Comparison of ENCODE assay signal across 8 mouse cellular contexts in the genomic region with DNA sequence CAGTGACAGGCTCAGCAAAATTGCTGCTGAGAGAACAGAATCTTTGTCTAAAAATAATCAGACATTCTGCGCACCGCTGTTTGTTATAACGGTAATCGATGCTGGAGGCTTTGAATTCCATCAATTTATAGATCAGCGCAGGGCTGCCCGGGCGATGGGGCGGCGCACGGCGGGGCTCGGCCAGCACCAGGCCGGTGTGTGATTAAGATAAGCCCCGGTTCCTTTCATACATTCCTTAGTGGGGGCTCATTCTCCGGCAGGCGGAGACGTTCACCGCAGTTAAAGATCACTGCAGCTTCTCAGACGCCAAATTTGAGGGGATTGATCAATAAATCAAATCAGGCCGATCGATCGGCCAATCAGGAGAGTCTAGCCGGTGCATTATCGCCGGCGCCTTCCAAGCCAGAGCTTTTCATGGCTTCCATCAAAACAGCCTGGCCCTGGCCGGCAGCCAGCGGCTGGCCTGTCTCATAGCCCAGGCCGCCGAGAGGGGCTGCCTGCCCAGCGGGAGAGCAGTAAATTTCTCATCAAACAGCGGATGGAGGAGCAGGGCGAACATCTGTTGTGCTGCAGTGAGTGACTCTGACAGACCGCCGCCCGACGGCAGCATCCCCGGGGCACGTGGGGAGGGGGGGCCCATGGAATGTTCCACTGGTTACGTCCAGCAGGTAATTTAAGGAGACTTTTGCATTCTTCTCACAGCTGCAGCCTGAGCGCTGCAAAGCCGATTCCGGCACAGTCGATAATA.
DNase-seq lines count a peak whose midpoint lies in the region; ATAC-seq and TF ChIP-seq lines count a peak whose summit lies in the region.

No protein-coding gene starts in this region.

- H3K9ac ChIP-seq in heart, postnatal 0 days (replicated peaks; ENCODE audit: low read depth, low read length) = 0 out of 2 replicates have a peak overlapping the region, but pooled peaks have one; percentile 21

- H3K27me3 ChIP-seq in embryonic facial prominence, embryonic 10.5 days (replicated peaks; ENCODE audit: low read depth, poor library complexity, severe bottlenecking) = peaks cover 40% of the 10 kb centered on the region
- H3K27me3 ChIP-seq in heart, postnatal 0 days (ENCODE audit: control insufficient read depth, insufficient read depth, low read length) = no peaks in the 10 kb centered on the region
- peaks cover 25% of the 10 kb centered on the region for H3K27me3 ChIP-seq in midbrain, embryonic 10.5 days (ENCODE audit: low read depth, poor library complexity, severe bottlenecking)

- H3K9me3 ChIP-seq in embryonic facial prominence, embryonic 10.5 days = no peaks in the 10 kb centered on the region
- H3K9me3 ChIP-seq in heart, postnatal 0 days (replicated peaks; ENCODE audit: control insufficient read depth, low read length) = no peaks in the 10 kb centered on the region
- no peaks in the 10 kb centered on the region for H3K9me3 ChIP-seq in midbrain, embryonic 10.5 days (replicated peaks)

- WGBS in embryonic facial prominence, embryonic 10.5 days = 7% methylated on average over 44 of the region's 44 CpGs
- 4% methylated on average over 44 of the region's 44 CpGs for WGBS in heart, postnatal 0 days
- 9% methylated on average over 44 of the region's 44 CpGs for WGBS in midbrain, embryonic 10.5 days

- peaks cover 41% of the 10 kb centered on the region for H3K4me1 ChIP-seq in embryonic facial prominence, embryonic 10.5 days
- peaks cover 7% of the 10 kb centered on the region; the same call in 1 of the 2 replicates for H3K4me1 ChIP-seq in heart, postnatal 0 days (ENCODE audit: control insufficient read depth, insufficient read depth)
- peaks cover 37% of the 10 kb centered on the region for H3K4me1 ChIP-seq in midbrain, embryonic 10.5 days

- H3K36me3 ChIP-seq in embryonic facial prominence, embryonic 10.5 days (replicated peaks) = no peaks in the 10 kb centered on the region
- no peaks in the 10 kb centered on the region for H3K36me3 ChIP-seq in heart, postnatal 0 days (replicated peaks; ENCODE audit: control insufficient read depth, insufficient read depth, low read length)
- H3K36me3 ChIP-seq in midbrain, embryonic 10.5 days = no peaks in the 10 kb centered on the region

- peak; percentile 31; the same call in 1 of the 2 replicates for ATAC-seq in heart, postnatal 0 days (ENCODE audit: insufficient read depth, low read depth)

- H3K27ac ChIP-seq in embryonic facial prominence, embryonic 10.5 days (replicated peaks) = peak overlapping the region; percentile 77
- H3K27ac ChIP-seq in heart, postnatal 0 days (ENCODE audit: low read depth) = no peak overlapping the region
- H3K27ac ChIP-seq in midbrain, embryonic 10.5 days (replicated peaks) = peak overlapping the region; percentile 76

- peak; percentile 2 for DNase-seq in thymus, postnatal 0 days (ENCODE audit: low spot score)
- DNase-seq in thymus, adult 18-20 months = no peak
- DNase-seq in embryonic facial prominence, embryonic 10.5 days (ENCODE audit: low spot score) = peak; percentile 85
- peak; percentile 20 for DNase-seq in heart, postnatal 0 days (ENCODE audit: low spot score)
- DNase-seq in kidney, postnatal 36 days = peak; percentile 15 to 57
- DNase-seq in midbrain, embryonic 10.5 days (ENCODE audit: low spot score) = peak; percentile 70
- DNase-seq in testis, postnatal 14 days (ENCODE audit: low spot score) = peak; percentile 19
- no peak for DNase-seq in thymus, postnatal 36 days

- peak overlapping the region; percentile 76 for H3K4me2 ChIP-seq in heart, postnatal 0 days (ENCODE audit: low read depth, low read length)

- TF ChIP-seq CTCF in heart, postnatal 0 days (IDR thresholded peaks at IDR 0.05; ENCODE audit: low read depth) = no peak

- H3K4me3 ChIP-seq in embryonic facial prominence, embryonic 10.5 days = peak overlapping the region; percentile 52
- H3K4me3 ChIP-seq in heart, postnatal 0 days (ENCODE audit: low read depth, low read length) = peak overlapping the region; percentile 40
- H3K4me3 ChIP-seq in midbrain, embryonic 10.5 days = peak overlapping the region; percentile 48

- TF ChIP-seq EP300 in heart, postnatal 0 days (IDR thresholded peaks at IDR 0.05; ENCODE audit: low read depth) = no peak

Comparison
In these comparisons a context has a peak if more than half of its experiments do, and no peak if none do; other contexts are left out.
1. DNase-seq: peak in thymus, postnatal 0 days (single experiment), embryonic facial prominence, embryonic 10.5 days (single experiment), heart, postnatal 0 days (single experiment), kidney, postnatal 36 days (2 of 2), midbrain, embryonic 10.5 days (single experiment) and testis, postnatal 14 days (single experiment); none in thymus, adult 18-20 months (0 of 2) and thymus, postnatal 36 days (0 of 2).
2. Peak in every context shown above with its lines, with median percentiles within 50 percentile points of each other: H3K4me3 ChIP-seq.